Mouse (Mus musculus): ENCODE data around the gene Ankfn1. TPM values are rescaled to one million over a fixed set of nuclear protein-coding genes. Genes with fewer than 3 reads are reported as not detected.
A peak's percentile ranks its signal among the peaks of the same experiment; 100 is the strongest.

The Ankfn1 gene
- polyA plus RNA-seq, 1 experiment from 2014 or later, result 2.1 TPM

DNA sequence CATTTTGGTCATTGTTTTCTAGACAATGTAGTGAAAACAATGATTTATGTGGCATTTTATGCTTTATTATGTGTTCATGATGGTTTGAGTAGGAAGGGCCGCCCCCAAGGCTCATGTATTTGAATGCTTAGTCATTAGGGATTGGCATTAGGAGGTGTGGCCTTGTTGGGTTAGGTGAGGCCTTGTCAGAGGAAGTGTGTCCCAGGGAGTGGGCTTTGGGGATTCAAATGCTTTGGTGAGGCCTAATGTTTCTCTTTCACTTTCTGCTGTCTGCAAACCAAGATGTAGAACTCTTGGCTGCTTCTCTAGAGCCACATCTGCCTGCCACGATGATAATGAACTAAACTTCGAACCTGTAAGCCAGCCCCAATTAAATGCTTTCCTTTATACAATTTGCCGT is 304.6 kb downstream of the Ankfn1 start:
- no peak overlapping the region for H3K4me3 ChIP-seq (ENCODE audit: low read depth, low read length)
- no peaks in the 10 kb centered on the region for H3K27me3 ChIP-seq (ENCODE audit: insufficient read depth, low read length)
- H3K9me3 ChIP-seq (ENCODE audit: low read depth, low read length), result no peaks in the 10 kb centered on the region
- 88% methylated on average over 4 of the region's 4 CpGs for WGBS
- TF ChIP-seq CTCF (IDR thresholded peaks at IDR 0.05; ENCODE audit: low read depth), result no peak
- no peaks in the 10 kb centered on the region for H3K36me3 ChIP-seq (ENCODE audit: insufficient read depth)
- ATAC-seq (ENCODE audit: insufficient read depth) (no peak), DNase-seq (no peak)
- H3K4me2 ChIP-seq, result no peak overlapping the region
- no peak overlapping the region for H3K9ac ChIP-seq
- H3K4me1 ChIP-seq (ENCODE audit: insufficient read depth), result peaks cover 10% of the 10 kb centered on the region; the same call in 1 of the 2 replicates
- H3K27ac ChIP-seq (ENCODE audit: low read depth), result no peak overlapping the region

DNA sequence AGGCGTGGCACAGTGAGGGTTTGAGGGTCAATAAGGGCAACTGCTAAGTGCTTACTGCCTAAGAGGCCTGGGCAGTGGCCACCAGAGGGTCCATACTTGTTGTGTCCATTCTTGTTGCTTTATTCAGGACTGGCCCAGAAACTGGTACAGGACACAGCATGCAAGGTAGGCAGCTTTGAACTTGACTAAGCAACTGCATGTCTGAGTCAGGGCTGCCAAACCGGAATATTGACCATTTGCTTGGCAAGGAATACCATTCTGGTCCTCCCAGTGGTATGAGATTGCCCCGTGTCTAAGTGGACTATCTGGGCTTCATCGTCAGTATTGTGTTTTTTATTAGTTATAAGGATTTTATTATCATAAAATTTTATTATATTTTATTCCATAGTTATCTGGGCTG is 312.1 kb downstream of the Ankfn1 start:
- ATAC-seq (ENCODE audit: insufficient read depth) (no peak), DNase-seq (no peak)
- no peak for TF ChIP-seq CTCF (IDR thresholded peaks at IDR 0.05; ENCODE audit: low read depth)
- H3K27ac ChIP-seq (ENCODE audit: low read depth), result no peak overlapping the region
- WGBS, result 88% methylated on average over 4 of the region's 4 CpGs
- H3K9ac ChIP-seq, result no peak overlapping the region
- H3K4me1 ChIP-seq (ENCODE audit: insufficient read depth), result no peaks in the 10 kb centered on the region
- H3K27me3 ChIP-seq (ENCODE audit: insufficient read depth, low read length), result no peaks in the 10 kb centered on the region
- no peak overlapping the region for H3K4me2 ChIP-seq
- H3K4me3 ChIP-seq (ENCODE audit: low read depth, low read length), result no peak overlapping the region
- H3K9me3 ChIP-seq (ENCODE audit: low read depth, low read length), result no peaks in the 10 kb centered on the region
- no peaks in the 10 kb centered on the region for H3K36me3 ChIP-seq (ENCODE audit: insufficient read depth)

DNA sequence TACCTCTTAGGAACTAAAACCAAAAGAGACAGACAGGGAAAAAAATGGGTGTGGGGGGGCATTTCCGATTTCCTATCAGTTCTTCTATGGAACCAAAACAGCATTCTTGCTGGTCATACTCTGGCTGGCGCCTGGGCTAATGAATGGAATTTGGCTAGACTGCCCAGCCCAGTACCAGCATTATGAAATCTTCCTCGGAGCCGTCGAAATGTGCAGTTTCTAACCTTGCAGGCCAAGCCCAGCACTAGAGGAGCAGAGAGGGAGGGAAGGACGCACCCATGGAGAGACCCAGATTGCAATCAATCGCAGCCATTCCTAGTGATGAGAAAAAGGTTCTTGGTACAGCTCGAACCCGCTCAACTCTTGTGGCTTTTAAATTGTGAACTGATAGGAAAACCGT is 315.2 kb downstream of the Ankfn1 start:
- Histone ChIP-seq H3K4me1 (ENCODE audit: insufficient read depth) (no peaks in the 10 kb centered on the region), H3K9ac (no peak overlapping the region), H3K9me3 (ENCODE audit: low read depth, low read length) (no peaks in the 10 kb centered on the region), H3K4me3 (ENCODE audit: low read depth, low read length) (no peak overlapping the region), H3K4me2 (no peak overlapping the region), H3K27me3 (ENCODE audit: insufficient read depth, low read length) (no peaks in the 10 kb centered on the region), H3K36me3 (ENCODE audit: insufficient read depth) (no peaks in the 10 kb centered on the region), H3K27ac (ENCODE audit: low read depth) (no peak overlapping the region)
- DNase-seq (no peak), ATAC-seq (ENCODE audit: insufficient read depth) (no peak)
- WGBS, result 75% methylated on average over 10 of the region's 10 CpGs
- TF ChIP-seq CTCF (IDR thresholded peaks at IDR 0.05; ENCODE audit: low read depth), result no peak

DNA sequence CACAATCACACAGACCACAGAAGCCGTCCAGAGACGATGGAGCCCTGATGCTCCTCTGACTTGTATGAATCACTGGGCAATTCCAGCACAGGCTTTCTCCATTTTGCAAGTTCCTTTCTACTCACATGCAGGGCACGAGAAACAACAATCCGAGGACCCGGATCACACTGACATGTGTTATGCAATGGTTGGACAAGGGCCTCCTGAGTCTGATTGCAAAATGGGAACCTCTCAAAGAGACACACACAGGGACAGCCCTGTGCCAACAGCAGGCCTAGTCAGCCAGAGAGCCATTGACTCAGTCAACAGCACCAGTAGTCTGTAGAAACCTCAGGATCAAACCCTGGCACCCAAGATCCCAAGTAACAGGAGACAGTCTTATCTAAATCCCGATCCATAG is 318.0 kb downstream of the Ankfn1 start:
- Histone ChIP-seq H3K4me3 (ENCODE audit: low read depth, low read length) (no peak overlapping the region), H3K27ac (ENCODE audit: low read depth) (no peak overlapping the region), H3K9ac (no peak overlapping the region), H3K36me3 (ENCODE audit: insufficient read depth) (no peaks in the 10 kb centered on the region), H3K4me2 (no peak overlapping the region), H3K27me3 (ENCODE audit: insufficient read depth, low read length) (no peaks in the 10 kb centered on the region), H3K9me3 (ENCODE audit: low read depth, low read length) (no peaks in the 10 kb centered on the region), H3K4me1 (ENCODE audit: insufficient read depth) (no peaks in the 10 kb centered on the region)
- ATAC-seq (ENCODE audit: insufficient read depth), result no peak
- 81% methylated on average over 6 of the region's 6 CpGs for WGBS
- no peak for TF ChIP-seq CTCF (IDR thresholded peaks at IDR 0.05; ENCODE audit: low read depth)
- no peak for DNase-seq

GRCm38 (mm10) chr11:89455647-89456231 is 321.7 kb downstream of the Ankfn1 start:
- ATAC-seq (ENCODE audit: insufficient read depth) (no peak), DNase-seq (no peak)
- no peaks in the 10 kb centered on the region for H3K9me3 ChIP-seq (ENCODE audit: low read depth, low read length)
- no peak overlapping the region for H3K4me3 ChIP-seq (ENCODE audit: low read depth, low read length)
- 29% methylated on average over 5 of the region's 5 CpGs for WGBS
- no peaks in the 10 kb centered on the region for H3K27me3 ChIP-seq (ENCODE audit: insufficient read depth, low read length)
- no peak overlapping the region for H3K4me2 ChIP-seq
- H3K9ac ChIP-seq, result no peak overlapping the region
- no peaks in the 10 kb centered on the region for H3K4me1 ChIP-seq (ENCODE audit: insufficient read depth)
- no peak for TF ChIP-seq CTCF (IDR thresholded peaks at IDR 0.05; ENCODE audit: low read depth)
- no peak overlapping the region for H3K27ac ChIP-seq (ENCODE audit: low read depth)
- no peaks in the 10 kb centered on the region for H3K36me3 ChIP-seq (ENCODE audit: insufficient read depth)

DNA sequence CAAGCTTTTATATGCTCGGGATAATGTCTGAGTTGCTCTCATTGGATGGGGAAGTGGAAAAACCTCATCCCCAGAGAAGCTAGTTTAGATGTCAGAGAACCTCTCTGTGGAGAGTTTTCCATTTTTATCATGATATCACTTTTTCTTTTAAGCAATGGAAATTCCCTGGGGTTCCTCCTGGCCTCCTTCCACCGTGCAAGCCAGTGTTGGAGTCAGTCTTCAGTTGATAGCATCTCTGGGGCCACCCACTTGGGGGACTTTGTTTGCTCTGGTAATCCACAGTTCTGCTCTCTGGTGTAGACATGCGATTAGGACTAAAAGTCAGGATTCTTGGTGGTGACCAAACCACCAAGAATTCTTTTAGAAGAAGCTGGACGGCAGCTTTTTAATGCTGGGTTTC is 322.8 kb downstream of the Ankfn1 start:
- TF ChIP-seq CTCF (IDR thresholded peaks at IDR 0.05; ENCODE audit: low read depth), result no peak
- no peak overlapping the region for H3K27ac ChIP-seq (ENCODE audit: low read depth)
- WGBS, result 47% methylated on average over 4 of the region's 4 CpGs
- H3K9me3 ChIP-seq (ENCODE audit: low read depth, low read length), result no peaks in the 10 kb centered on the region
- H3K4me2 ChIP-seq, result no peak overlapping the region
- ATAC-seq (ENCODE audit: insufficient read depth), result no peak
- H3K36me3 ChIP-seq (ENCODE audit: insufficient read depth), result no peaks in the 10 kb centered on the region
- H3K4me3 ChIP-seq (ENCODE audit: low read depth, low read length), result no peak overlapping the region
- H3K4me1 ChIP-seq (ENCODE audit: insufficient read depth), result no peaks in the 10 kb centered on the region
- H3K9ac ChIP-seq, result no peak overlapping the region
- no peak for DNase-seq
- H3K27me3 ChIP-seq (ENCODE audit: insufficient read depth, low read length), result no peaks in the 10 kb centered on the region

GRCm38 (mm10) chr11:89452862-89453261 is 324.6 kb downstream of the Ankfn1 start:
- H3K27me3 ChIP-seq (ENCODE audit: insufficient read depth, low read length), result no peaks in the 10 kb centered on the region
- no peak overlapping the region for H3K9ac ChIP-seq
- WGBS, result 26% methylated on average over 2 of the region's 2 CpGs
- DNase-seq (peak; percentile 42), ATAC-seq (ENCODE audit: insufficient read depth) (peak; percentile 52; the same call in 1 of the 2 replicates)
- H3K27ac ChIP-seq (ENCODE audit: low read depth), result no peak overlapping the region
- TF ChIP-seq CTCF (IDR thresholded peaks at IDR 0.05; ENCODE audit: low read depth), result no peak
- no peaks in the 10 kb centered on the region for H3K9me3 ChIP-seq (ENCODE audit: low read depth, low read length)
- H3K4me2 ChIP-seq, result no peak overlapping the region
- H3K36me3 ChIP-seq (ENCODE audit: insufficient read depth), result no peaks in the 10 kb centered on the region
- H3K4me3 ChIP-seq (ENCODE audit: low read depth, low read length), result no peak overlapping the region
- 0 out of 2 replicates have a peak, but pooled peaks cover 5% of the 10 kb centered on the region for H3K4me1 ChIP-seq (ENCODE audit: insufficient read depth)
